Mouse (Mus musculus): ENCODE data around the gene Pnpo. TPM values are rescaled to one million over a fixed set of nuclear protein-coding genes. Genes with fewer than 3 reads are reported as not detected.

Gene Pnpo
- polyA plus RNA-seq, 1 experiment from 2014 or later = 18.4 TPM

DNA sequence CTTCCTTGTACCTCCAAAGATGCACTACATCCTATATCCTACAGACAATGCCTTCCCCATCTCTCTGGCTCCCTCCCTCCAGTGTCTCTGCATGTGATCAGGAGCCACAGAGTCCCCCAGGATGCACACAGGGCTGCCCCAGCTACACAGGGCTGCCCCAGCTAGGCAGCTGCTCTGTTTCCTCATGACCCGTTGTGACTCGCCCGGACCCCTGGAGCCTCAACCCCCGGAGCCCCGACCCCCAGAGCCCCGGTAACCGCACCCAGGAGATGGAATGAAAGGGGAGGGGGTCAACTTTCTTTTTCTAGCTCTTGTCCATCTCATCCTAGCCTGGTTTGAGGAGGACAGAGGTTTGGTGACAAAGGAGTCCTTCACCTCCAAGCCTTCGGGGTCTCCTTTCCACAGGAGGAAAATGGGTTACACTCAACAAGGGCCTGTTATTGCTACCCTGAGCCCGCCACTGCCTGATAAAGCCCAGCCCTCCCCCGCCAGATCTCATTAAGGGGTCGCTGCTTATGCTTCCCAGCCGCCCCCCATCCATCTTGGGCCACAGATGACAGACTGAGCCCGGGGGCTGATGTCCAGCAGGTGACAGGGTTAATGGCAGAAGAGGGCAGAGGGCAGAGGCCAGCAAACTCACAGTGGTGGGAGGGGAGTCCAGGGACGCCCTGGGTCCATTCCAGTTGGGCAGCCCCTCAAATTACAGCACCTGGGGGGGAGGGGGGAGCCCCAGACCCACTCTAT is 51.8 kb downstream of the Pnpo start:
- DNase-seq (no peak), ATAC-seq (ENCODE audit: insufficient read depth) (no peak)
- H3K9ac ChIP-seq = no peak overlapping the region
- no peaks in the 10 kb centered on the region for H3K9me3 ChIP-seq (ENCODE audit: low read depth, low read length)
- no peak overlapping the region for H3K4me2 ChIP-seq
- no peak for TF ChIP-seq CTCF (IDR thresholded peaks at IDR 0.05; ENCODE audit: low read depth)
- H3K27ac ChIP-seq (ENCODE audit: low read depth) = no peak overlapping the region
- 25% methylated on average over 14 of the region's 14 CpGs for whole genome bisulfite sequencing
- H3K27me3 ChIP-seq (ENCODE audit: insufficient read depth, low read length) = no peaks in the 10 kb centered on the region
- no peaks in the 10 kb centered on the region for H3K36me3 ChIP-seq (ENCODE audit: insufficient read depth)
- no peaks in the 10 kb centered on the region for H3K4me1 ChIP-seq (ENCODE audit: insufficient read depth)
- no peak overlapping the region for H3K4me3 ChIP-seq (ENCODE audit: low read depth, low read length)

Other genes with a start within 250 kb of the Pnpo start
- gene Snx11, start 166.4 kb downstream of the Pnpo start, polyA plus RNA-seq (2014; fragmentation: Nextera tagmentation; extraction: Ambion mirVana) = 10.3 and 15.7 TPM in 2 replicates
- gene Cbx1, start 154.9 kb downstream of the Pnpo start, polyA plus RNA-seq (2014; fragmentation: Nextera tagmentation; extraction: Ambion mirVana) = 103 and 112 TPM in 2 replicates
- 34.6 and 39.5 TPM in 2 replicates for gene Nfe2l1, start 114.0 kb downstream of the Pnpo start, polyA plus RNA-seq (2014; fragmentation: Nextera tagmentation; extraction: Ambion mirVana)
- 144 and 151 TPM in 2 replicates for gene Copz2, start 94.1 kb downstream of the Pnpo start, polyA plus RNA-seq (2014; fragmentation: Nextera tagmentation; extraction: Ambion mirVana)
- 61.8 and 63.8 TPM in 2 replicates for gene Cdk5rap3, start 27.5 kb downstream of the Pnpo start, polyA plus RNA-seq (2014; fragmentation: Nextera tagmentation; extraction: Ambion mirVana)
- 24.1 and 30.8 TPM in 2 replicates for gene Prr15l, start 15.9 kb downstream of the Pnpo start, polyA plus RNA-seq (2014; fragmentation: Nextera tagmentation; extraction: Ambion mirVana)
- gene Sp2, start 39.0 kb upstream of the Pnpo start, polyA plus RNA-seq (2014; fragmentation: Nextera tagmentation; extraction: Ambion mirVana) = 22.3 and 23.7 TPM in 2 replicates
- gene Sp6, start 69.4 kb upstream of the Pnpo start, polyA plus RNA-seq (2014; fragmentation: Nextera tagmentation; extraction: Ambion mirVana) = 0.22 and 0.43 TPM in 2 replicates
- 24.5 and 30.2 TPM in 2 replicates for gene Scrn2, start 86.0 kb upstream of the Pnpo start, polyA plus RNA-seq (2014; fragmentation: Nextera tagmentation; extraction: Ambion mirVana)
- gene Lrrc46, start 97.4 kb upstream of the Pnpo start, polyA plus RNA-seq (2014; fragmentation: Nextera tagmentation; extraction: Ambion mirVana) = 1.1 and 1.5 TPM in 2 replicates
- 84.5 and 85.5 TPM in 2 replicates for gene Mrpl10, start 97.6 kb upstream of the Pnpo start, polyA plus RNA-seq (2014; fragmentation: Nextera tagmentation; extraction: Ambion mirVana)
- gene Osbpl7, start 106.6 kb upstream of the Pnpo start, polyA plus RNA-seq (2014; fragmentation: Nextera tagmentation; extraction: Ambion mirVana) = 6.3 and 12.8 TPM in 2 replicates
- not detected in 2 replicates for gene Tbx21, start 171.3 kb upstream of the Pnpo start, polyA plus RNA-seq (2014; fragmentation: Nextera tagmentation; extraction: Ambion mirVana)
- 9.4 and 10.8 TPM in 2 replicates for gene Tbkbp1, start 207.5 kb upstream of the Pnpo start, polyA plus RNA-seq (2014; fragmentation: Nextera tagmentation; extraction: Ambion mirVana)
- 81.2 and 83.4 TPM in 2 replicates for gene Kpnb1, start 243.9 kb upstream of the Pnpo start, polyA plus RNA-seq (2014; fragmentation: Nextera tagmentation; extraction: Ambion mirVana)

Data from lung, embryonic 14.5 days (tissue).